Mouse (Mus musculus) testis, adult 2 months (tissue): ENCODE results near the gene Cipc. TPM values are rescaled to one million over a fixed set of nuclear protein-coding genes. Genes with fewer than 3 reads are reported as not detected.
A peak's percentile ranks its signal among the peaks of the same experiment; 100 is the strongest.

Experiments used
- H3K27ac ChIP-seq: fragments of 200-500 bp; 2 replicates; pipeline ENCODE4 v1.5.1; 2012; ENCODE audit warnings: low read depth, low read length; ENCODE audit not compliant: control insufficient read depth, insufficient read depth
- H3K27me3 ChIP-seq: fragments of 200-500 bp; 2 replicates; pipeline ENCODE4 v1.6.1; 2012; ENCODE audit warnings: mild to moderate bottlenecking, low read length, moderate library complexity; ENCODE audit not compliant: control insufficient read depth, insufficient read depth
- H3K36me3 ChIP-seq: fragments of 200-500 bp; 2 replicates; pipeline ENCODE4 v1.6.1; 2012; ENCODE audit warnings: mild to moderate bottlenecking, low read length; ENCODE audit not compliant: control insufficient read depth, insufficient read depth
- H3K4me1 ChIP-seq: fragments of 200-500 bp; 2 replicates; pipeline ENCODE4 v1.6.1; 2012; ENCODE audit warnings: low read length; ENCODE audit not compliant: control insufficient read depth, insufficient read depth
- H3K4me3 ChIP-seq: fragments of 200-500 bp; 2 replicates; pipeline ENCODE4 v1.5.1; 2012; ENCODE audit warnings: low read depth, mild to moderate bottlenecking, low read length, moderate library complexity, mixed read lengths; ENCODE audit not compliant: control insufficient read depth
- CTCF ChIP-seq: fragments of 200-500 bp; IDR thresholded peaks from 2 replicates; pipeline ENCODE4 v1.5.1; 2012; ENCODE audit warnings: low read depth, mild to moderate bottlenecking, inconsistent platforms, low read length, moderate library complexity; ENCODE audit not compliant: control insufficient read depth, insufficient read depth, insufficient replicate concordance
- POLR2A ChIP-seq: fragments of 200-500 bp; IDR thresholded peaks from 2 replicates; pipeline ENCODE4 v1.6.1; 2012; ENCODE audit warnings: low read depth, mild to moderate bottlenecking, inconsistent platforms, low read length, moderate library complexity; ENCODE audit not compliant: control insufficient read depth
- polyA plus RNA-seq: library from polyadenylated mRNA; depleted of rRNA; stranded (reverse); fragments of >200 nt; gene quantifications from 2 replicates; pipeline ENCODE4 v1.2.3, GENCODE M21; 2012; rRNA removed

Cipc gene
- 42.7 and 45.6 TPM in 2 replicates for polyA plus RNA-seq

GRCm38 (mm10) chr12:86946862-86947574, at the start of gene Cipc:
TSS of gene Cipc (plus strand) at chr12:86947043.
- Histone ChIP-seq H3K4me1 (peaks cover 6% of the 10 kb centered on the region), H3K4me3 (peak within 1 kb of the TSS; percentile 95), H3K36me3 (no peaks in the 10 kb centered on the region), H3K27me3 (no peaks in the 10 kb centered on the region), H3K27ac (peak within 1 kb of the TSS; percentile 98)
- no peak for TF ChIP-seq CTCF
- TF ChIP-seq POLR2A, result peak; percentile 98

GRCm38 (mm10) chr12:86897769-86898273, 49.0 kb upstream of the Cipc start:
- TF ChIP-seq POLR2A, result no peak
- TF ChIP-seq CTCF, result no peak
- peak overlapping the region; percentile 78 for H3K27ac ChIP-seq
- no peak overlapping the region for H3K4me3 ChIP-seq
- H3K27me3 ChIP-seq, result no peaks in the 10 kb centered on the region
- H3K4me1 ChIP-seq, result peaks cover 19% of the 10 kb centered on the region
- H3K36me3 ChIP-seq, result no peaks in the 10 kb centered on the region

GRCm38 (mm10) chr12:86898448-86898847, 48.4 kb upstream of the Cipc start:
- H3K4me1 ChIP-seq, result peaks cover 16% of the 10 kb centered on the region
- TF ChIP-seq CTCF (no peak), POLR2A (no peak)
- no peak overlapping the region for H3K4me3 ChIP-seq
- H3K36me3 ChIP-seq, result no peaks in the 10 kb centered on the region
- no peak overlapping the region for H3K27ac ChIP-seq
- no peaks in the 10 kb centered on the region for H3K27me3 ChIP-seq

GRCm38 (mm10) chr12:86899461-86900179, 47.2 kb upstream of the Cipc start:
- H3K36me3 ChIP-seq, result no peaks in the 10 kb centered on the region
- H3K27me3 ChIP-seq, result no peaks in the 10 kb centered on the region
- peak overlapping the region; percentile 18; the same call in 1 of the 2 replicates for H3K27ac ChIP-seq
- TF ChIP-seq CTCF (no peak), POLR2A (no peak)
- H3K4me1 ChIP-seq, result peaks cover 14% of the 10 kb centered on the region
- H3K4me3 ChIP-seq, result no peak overlapping the region

- Histone ChIP-seq H3K36me3 (no peaks in the 10 kb centered on the region), H3K27me3 (no peaks in the 10 kb centered on the region), H3K4me3 (no peak overlapping the region), H3K4me1 (peaks cover 16% of the 10 kb centered on the region), H3K27ac (no peak overlapping the region)
- TF ChIP-seq CTCF (no peak), POLR2A (no peak)
These were observed 42.7 kb upstream of the Cipc start for GRCm38 (mm10) chr12:86903828-86904806.

- H3K27me3 ChIP-seq, result no peaks in the 10 kb centered on the region
- peaks cover 13% of the 10 kb centered on the region for H3K4me1 ChIP-seq
- TF ChIP-seq CTCF (peak; percentile 38; the same call in 1 of the 2 replicates), POLR2A (no peak)
- no peaks in the 10 kb centered on the region for H3K36me3 ChIP-seq
- H3K27ac ChIP-seq, result no peak overlapping the region
- H3K4me3 ChIP-seq, result no peak overlapping the region
These were observed 41.6 kb upstream of the Cipc start for GRCm38 (mm10) chr12:86905203-86905602.
